Mouse (Mus musculus): ENCODE measurements around the gene Hhex.

GRCm38 (mm10) chr19:37448212-37448611 is 13.6 kb downstream of the Hhex start:
- TF ChIP-seq GATA1 (IDR thresholded peaks at IDR 0.05; ENCODE audit: borderline replicate concordance, low read length) (no peak), FLI1 (IDR thresholded peaks at IDR 0.05; ENCODE audit: low read length) (no peak)
